Mouse (Mus musculus) lung, postnatal 0 days (tissue): ENCODE measurements around the gene Zdhhc12.

Source experiments
- CTCF ChIP-seq: IDR thresholded peaks from 2 replicates; pipeline ENCODE4 v1.5.1; 2016; ENCODE audit warnings: antibody characterized with exemption, mild to moderate bottlenecking
- EP300 ChIP-seq: IDR thresholded peaks from 2 replicates; pipeline ENCODE4 v1.6.1; 2016; ENCODE audit warnings: antibody characterized with exemption, mild to moderate bottlenecking, control low read depth

DNA sequence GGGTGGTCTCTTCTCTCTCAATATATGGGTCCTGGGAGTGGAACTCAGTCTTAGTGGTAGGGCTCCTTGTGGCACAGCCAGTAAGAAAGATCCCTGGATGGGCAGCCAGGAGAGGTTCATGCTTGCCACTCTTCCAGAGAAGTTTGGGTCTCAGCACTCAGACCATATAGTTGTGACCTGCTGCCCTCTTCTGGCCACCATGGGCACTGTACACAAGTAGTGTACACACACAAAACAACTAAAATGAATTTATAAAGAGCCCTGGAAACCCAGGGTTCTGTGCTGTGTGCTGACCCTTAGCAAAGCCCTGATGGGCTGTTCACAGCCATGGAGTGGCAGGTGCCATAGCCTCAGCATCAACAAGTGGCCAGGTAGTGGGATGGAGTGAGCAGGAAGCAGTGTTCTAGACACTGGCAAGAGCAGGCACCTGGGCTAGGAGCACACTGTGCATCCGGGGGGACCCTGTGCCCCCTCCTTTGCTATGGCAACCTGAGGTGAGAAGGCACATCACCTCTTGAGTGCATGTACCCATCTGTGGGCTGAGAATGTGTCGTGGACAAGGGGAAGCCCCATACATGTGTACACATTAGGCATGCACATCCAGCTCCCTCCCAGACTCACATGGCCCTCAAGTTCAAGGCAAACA lies 2.6 kb upstream of the Zdhhc12 start:
- TF ChIP-seq CTCF (peak; percentile 82), EP300 (no peak)
